Mouse (Mus musculus): ENCODE measurements around the gene Nfya.
A peak's percentile ranks its signal among the peaks of the same experiment; 100 is the strongest.
"Not testable (repeated sequence)": the region's sequence is repeated elsewhere in the genome, so short reads cannot be mapped to it uniquely, and the experiment has no call there.

Gene Nfya

GRCm38 (mm10) chr17:48388666-48389065 lies 21.0 kb downstream of the Nfya start:
- DNase-seq: no peak

GRCm38 (mm10) chr17:48385786-48386461 lies 23.8 kb downstream of the Nfya start:
- DNase-seq: no peak

- no peak for DNase-seq
Observed at GRCm38 (mm10) chr17:48379050-48379449, 30.7 kb downstream of the Nfya start.

GRCm38 (mm10) chr17:48376102-48376501 lies 33.6 kb downstream of the Nfya start:
- DNase-seq: no peak

- DNase-seq: no peak
Observed at GRCm38 (mm10) chr17:48372987-48373386, 36.7 kb downstream of the Nfya start.

GRCm38 (mm10) chr17:48371621-48372020 lies 38.1 kb downstream of the Nfya start:
- DNase-seq: no peak

- DNase-seq: no peak
Observed at GRCm38 (mm10) chr17:48366806-48367205, 42.9 kb downstream of the Nfya start.

GRCm38 (mm10) chr17:48365511-48366155 lies 44.1 kb downstream of the Nfya start:
- DNase-seq: peak; percentile 1

GRCm38 (mm10) chr17:48363421-48363965 lies 46.2 kb downstream of the Nfya start:
- DNase-seq: no peak

GRCm38 (mm10) chr17:48362966-48363365 lies 46.7 kb downstream of the Nfya start:
- no peak for DNase-seq

GRCm38 (mm10) chr17:48362346-48362745 lies 47.4 kb downstream of the Nfya start:
- DNase-seq: no peak

GRCm38 (mm10) chr17:48360462-48360861 lies 49.2 kb downstream of the Nfya start:
- no peak for DNase-seq

GRCm38 (mm10) chr17:48359616-48360015 lies 50.1 kb downstream of the Nfya start, which contains the start of gene Treml1:
Gene Treml1, plus strand, starts transcription at chr17:48359916.
- no peak for DNase-seq

- DNase-seq: no peak
Observed at GRCm38 (mm10) chr17:48357892-48358291, 51.8 kb downstream of the Nfya start.

- no peak for DNase-seq
Observed at GRCm38 (mm10) chr17:48355822-48356221, 53.9 kb downstream of the Nfya start.

- not testable (repeated sequence) for DNase-seq
Observed at GRCm38 (mm10) chr17:48352976-48353375, 56.7 kb downstream of the Nfya start.

- DNase-seq: peak; percentile 19
Observed at GRCm38 (mm10) chr17:48350681-48351193, 59.0 kb downstream of the Nfya start.

- DNase-seq: no peak
Observed at GRCm38 (mm10) chr17:48347287-48347686, 62.4 kb downstream of the Nfya start.

GRCm38 (mm10) chr17:48346834-48347233 lies 62.9 kb downstream of the Nfya start:
- DNase-seq: no peak

GRCm38 (mm10) chr17:48346231-48346630 lies 63.5 kb downstream of the Nfya start, which contains the start of gene Trem2:
Gene Trem2, plus strand, starts transcription at chr17:48346401.
- no peak for DNase-seq

GRCm38 (mm10) chr17:48345824-48346223 lies 63.9 kb downstream of the Nfya start:
- DNase-seq: no peak

GRCm38 (mm10) chr17:48343065-48343464 lies 66.6 kb downstream of the Nfya start:
- DNase-seq: no peak

- no peak for DNase-seq
Observed at GRCm38 (mm10) chr17:48341947-48342346, 67.8 kb downstream of the Nfya start.

GRCm38 (mm10) chr17:48340267-48340666 lies 69.4 kb downstream of the Nfya start:
- peak; percentile 35 for DNase-seq
